ENCODE assay signal across 30 mouse cellular contexts in genomic region chr11:116555572-116555971, GRCm38 (mm10). TPM values are rescaled to one million over a fixed set of nuclear protein-coding genes. Genes with fewer than 3 reads are reported as not detected.
DNase-seq lines count a peak whose midpoint lies in the region; ATAC-seq and TF ChIP-seq lines count a peak whose summit lies in the region.
"Had no signal": no experiment of that assay in that cellular context is flagged by ENCODE, and none has a peak within 500 bp of the region (broad histone marks: within the 10 kb centered on the region; RNA-seq: fewer than 3 reads in every experiment).

No protein-coding gene starts in this region.

- H3K4me2 ChIP-seq in hindbrain, postnatal 0 days (ENCODE audit: low read depth, low read length), result no peak overlapping the region
- H3K4me2 ChIP-seq in midbrain, embryonic 15.5 days, result no peak overlapping the region
- no peak overlapping the region for H3K4me2 ChIP-seq in midbrain, embryonic 13.5 days (replicated peaks)
- peak overlapping the region; percentile 29 for H3K4me2 ChIP-seq in midbrain, postnatal 0 days (ENCODE audit: low read depth, low read length, poor library complexity, severe bottlenecking)
- H3K4me2 ChIP-seq: embryonic facial prominence, embryonic 15.5 days; heart, embryonic 15.5 days; neural tube, embryonic 12.5 days had no signal

- no peak for TF ChIP-seq CTCF in hindbrain, postnatal 0 days (IDR thresholded peaks at IDR 0.05; ENCODE audit: low read depth)
- TF ChIP-seq CTCF in midbrain, postnatal 0 days (IDR thresholded peaks at IDR 0.05), result no peak

- H3K27ac ChIP-seq in heart, embryonic 10.5 days, result peak overlapping the region; percentile 72; the same call in 1 of the 2 replicates
- no peak overlapping the region; the same call in 1 of the 2 replicates for H3K27ac ChIP-seq in hindbrain, postnatal 0 days
- H3K27ac ChIP-seq in hindbrain, embryonic 10.5 days, result no peak overlapping the region
- no peak overlapping the region for H3K27ac ChIP-seq in midbrain, embryonic 15.5 days
- no peak overlapping the region for H3K27ac ChIP-seq in midbrain, embryonic 13.5 days
- peak overlapping the region; percentile 57; the same call in 1 of the 2 replicates for H3K27ac ChIP-seq in midbrain, postnatal 0 days (ENCODE audit: low read depth, low read length)
- H3K27ac ChIP-seq: embryonic facial prominence, embryonic 15.5 days; heart, embryonic 15.5 days; limb, embryonic 10.5 days; neural tube, embryonic 12.5 days had no signal

- peaks cover 89% of the 10 kb centered on the region for H3K4me1 ChIP-seq in heart, embryonic 10.5 days
- peaks cover 23% of the 10 kb centered on the region for H3K4me1 ChIP-seq in hindbrain, postnatal 0 days (ENCODE audit: insufficient read depth, low read length)
- peaks cover 62% of the 10 kb centered on the region for H3K4me1 ChIP-seq in hindbrain, embryonic 10.5 days (replicated peaks)
- H3K4me1 ChIP-seq in midbrain, embryonic 15.5 days, result peaks cover 51% of the 10 kb centered on the region
- H3K4me1 ChIP-seq in midbrain, embryonic 13.5 days (replicated peaks), result peaks cover 54% of the 10 kb centered on the region
- H3K4me1 ChIP-seq in midbrain, postnatal 0 days (ENCODE audit: insufficient read depth, low read length), result peaks cover 20% of the 10 kb centered on the region

- DNase-seq in heart, embryonic 10.5 days (ENCODE audit: low spot score), result no peak
- DNase-seq in heart, adult 11 months, result no peak
- DNase-seq in hindbrain, postnatal 0 days (ENCODE audit: low spot score), result peak; percentile 38
- DNase-seq in hindbrain, embryonic 10.5 days (ENCODE audit: low spot score), result no peak
- DNase-seq in midbrain, postnatal 0 days (ENCODE audit: low spot score), result peak; percentile 52
- DNase-seq: adrenal gland, postnatal 36 days; cerebellum, adult 11 months; cerebellum, adult 9-11 months; heart, postnatal 36 days; kidney, adult 8-10 months; kidney, postnatal 14 days; liver; lung, adult 2 months; lung, postnatal 14 days; thymus, postnatal 25 days had no signal

- H3K9ac ChIP-seq in hindbrain, postnatal 0 days (replicated peaks; ENCODE audit: low read length), result no peak overlapping the region
- H3K9ac ChIP-seq in midbrain, embryonic 15.5 days, result no peak overlapping the region
- no peak overlapping the region for H3K9ac ChIP-seq in midbrain, embryonic 13.5 days (replicated peaks)
- H3K9ac ChIP-seq in midbrain, postnatal 0 days (replicated peaks; ENCODE audit: low read length, poor library complexity, severe bottlenecking), result no peak overlapping the region; the same call in 1 of the 2 replicates
- H3K9ac ChIP-seq: embryonic facial prominence, embryonic 15.5 days; heart, embryonic 15.5 days; neural tube, embryonic 12.5 days had no signal

- WGBS in heart, embryonic 10.5 days, result 54% methylated on average over 1 of the region's 1 CpGs
- 55% methylated on average over 1 of the region's 1 CpGs for WGBS in hindbrain, postnatal 0 days
- 79% methylated on average over 1 of the region's 1 CpGs for WGBS in hindbrain, embryonic 10.5 days
- WGBS in midbrain, embryonic 15.5 days, result 75% methylated on average over 1 of the region's 1 CpGs
- 80% methylated on average over 1 of the region's 1 CpGs for WGBS in midbrain, embryonic 13.5 days
- 75% methylated on average over 1 of the region's 1 CpGs for WGBS in midbrain, postnatal 0 days

- ATAC-seq in hindbrain, postnatal 0 days, result peak; percentile 50; the same call in 1 of the 2 replicates
- ATAC-seq in midbrain, embryonic 15.5 days (replicated peaks), result peak; percentile 31
- no peak for ATAC-seq in midbrain, embryonic 13.5 days
- ATAC-seq in midbrain, postnatal 0 days (ENCODE audit: low FRiP score), result no peak
- ATAC-seq: Patski had no signal

- H3K36me3 ChIP-seq in heart, embryonic 10.5 days, result 0 out of 2 replicates have a peak, but pooled peaks cover 5% of the 10 kb centered on the region
- no peaks in the 10 kb centered on the region for H3K36me3 ChIP-seq in hindbrain, postnatal 0 days (ENCODE audit: insufficient read depth, low read length)
- H3K36me3 ChIP-seq in hindbrain, embryonic 10.5 days, result peaks cover 10% of the 10 kb centered on the region; the same call in 1 of the 2 replicates
- no peaks in the 10 kb centered on the region for H3K36me3 ChIP-seq in midbrain, embryonic 15.5 days (replicated peaks)
- H3K36me3 ChIP-seq in midbrain, embryonic 13.5 days, result no peaks in the 10 kb centered on the region
- H3K36me3 ChIP-seq in midbrain, postnatal 0 days (ENCODE audit: insufficient read depth, low read length), result no peaks in the 10 kb centered on the region
- H3K36me3 ChIP-seq: heart, embryonic 15.5 days; neural tube, embryonic 12.5 days had no signal

- H3K4me3 ChIP-seq in heart, embryonic 10.5 days, result no peak overlapping the region
- H3K4me3 ChIP-seq in hindbrain, postnatal 0 days (ENCODE audit: low read length), result no peak overlapping the region
- no peak overlapping the region for H3K4me3 ChIP-seq in hindbrain, embryonic 10.5 days
- no peak overlapping the region for H3K4me3 ChIP-seq in midbrain, embryonic 15.5 days
- H3K4me3 ChIP-seq in midbrain, embryonic 13.5 days (replicated peaks), result no peak overlapping the region
- no peak overlapping the region for H3K4me3 ChIP-seq in midbrain, postnatal 0 days (ENCODE audit: low read depth, low read length)
- H3K4me3 ChIP-seq: embryonic facial prominence, embryonic 15.5 days; heart, embryonic 15.5 days; limb, embryonic 10.5 days; neural tube, embryonic 12.5 days had no signal

- no peaks in the 10 kb centered on the region for H3K27me3 ChIP-seq in heart, embryonic 10.5 days (ENCODE audit: insufficient read depth, poor library complexity, severe bottlenecking)
- no peaks in the 10 kb centered on the region for H3K27me3 ChIP-seq in hindbrain, postnatal 0 days (ENCODE audit: insufficient read depth, low read length)
- no peaks in the 10 kb centered on the region for H3K27me3 ChIP-seq in hindbrain, embryonic 10.5 days (ENCODE audit: insufficient read depth, poor library complexity, severe bottlenecking)
- no peaks in the 10 kb centered on the region for H3K27me3 ChIP-seq in midbrain, embryonic 15.5 days (replicated peaks)
- no peaks in the 10 kb centered on the region for H3K27me3 ChIP-seq in midbrain, embryonic 13.5 days
- H3K27me3 ChIP-seq in midbrain, postnatal 0 days (ENCODE audit: insufficient read depth, low read length), result no peaks in the 10 kb centered on the region
- H3K27me3 ChIP-seq: embryonic facial prominence, embryonic 15.5 days; heart, embryonic 15.5 days; neural tube, embryonic 12.5 days; Patski had no signal

- no peaks in the 10 kb centered on the region for H3K9me3 ChIP-seq in heart, embryonic 10.5 days
- no peaks in the 10 kb centered on the region for H3K9me3 ChIP-seq in hindbrain, postnatal 0 days (ENCODE audit: low read length)
- no peaks in the 10 kb centered on the region for H3K9me3 ChIP-seq in hindbrain, embryonic 10.5 days
- no peaks in the 10 kb centered on the region for H3K9me3 ChIP-seq in midbrain, embryonic 15.5 days
- no peaks in the 10 kb centered on the region for H3K9me3 ChIP-seq in midbrain, embryonic 13.5 days
- H3K9me3 ChIP-seq in midbrain, postnatal 0 days (ENCODE audit: low read length), result no peaks in the 10 kb centered on the region
- H3K9me3 ChIP-seq: embryonic facial prominence, embryonic 15.5 days; G1E; heart, embryonic 15.5 days; limb, embryonic 10.5 days; neural tube, embryonic 12.5 days had no signal

RNA-seq across cellular contexts. Expression of gene Sphk1, which starts 24.8 kb away (rescaled TPM):
- polyA plus RNA-seq in heart, embryonic 10.5 days (2016; fragmentation: Nextera tagmentation; extraction: Ambion mirVana), result 2.3 and 2.7 TPM in 2 replicates
- 25.5 and 29.7 TPM in 2 replicates for total RNA-seq in hindbrain, postnatal 0 days (2014; rRNA removed)
- polyA plus RNA-seq in hindbrain, postnatal 0 days (2015; fragmentation: Nextera tagmentation; extraction: Ambion mirVana), result 17.9 and 20.4 TPM in 2 replicates
- polyA plus RNA-seq in hindbrain, embryonic 10.5 days (2016; fragmentation: Nextera tagmentation; extraction: Ambion mirVana), result 8.6 and 11.1 TPM in 2 replicates
- polyA plus RNA-seq in midbrain, embryonic 15.5 days (2015; fragmentation: Nextera tagmentation; extraction: Ambion mirVana), result 5.3 and 7.3 TPM in 2 replicates
- 3.1 and 3.2 TPM in 2 replicates for polyA plus RNA-seq in midbrain, embryonic 13.5 days (2015; fragmentation: Nextera tagmentation; extraction: Ambion mirVana)
- 12.2 and 12.4 TPM in 2 replicates for total RNA-seq in midbrain, postnatal 0 days (2014; rRNA removed)
- 9.3 and 13.8 TPM in 2 replicates for polyA plus RNA-seq in midbrain, postnatal 0 days (2015; fragmentation: Nextera tagmentation; extraction: Ambion mirVana)

RNA-seq across cellular contexts. Expression of gene Ube2o, which starts 25.7 kb away (rescaled TPM):
- 8.5 and 10.3 TPM in 2 replicates for polyA plus RNA-seq in heart, embryonic 10.5 days (2016; fragmentation: Nextera tagmentation; extraction: Ambion mirVana)
- total RNA-seq in hindbrain, postnatal 0 days (2014; rRNA removed), result 101 and 112 TPM in 2 replicates
- polyA plus RNA-seq in hindbrain, postnatal 0 days (2015; fragmentation: Nextera tagmentation; extraction: Ambion mirVana), result 31.3 and 31.9 TPM in 2 replicates
- polyA plus RNA-seq in hindbrain, embryonic 10.5 days (2016; fragmentation: Nextera tagmentation; extraction: Ambion mirVana), result 8.9 and 10.8 TPM in 2 replicates
- polyA plus RNA-seq in midbrain, embryonic 15.5 days (2015; fragmentation: Nextera tagmentation; extraction: Ambion mirVana), result 31.4 and 36.6 TPM in 2 replicates
- polyA plus RNA-seq in midbrain, embryonic 13.5 days (2015; fragmentation: Nextera tagmentation; extraction: Ambion mirVana), result 12.3 and 12.7 TPM in 2 replicates
- 109 and 112 TPM in 2 replicates for total RNA-seq in midbrain, postnatal 0 days (2014; rRNA removed)
- polyA plus RNA-seq in midbrain, postnatal 0 days (2015; fragmentation: Nextera tagmentation; extraction: Ambion mirVana), result 35.2 and 35.7 TPM in 2 replicates

RNA-seq across cellular contexts. Expression of gene Aanat, which starts 30.7 kb away (rescaled TPM):
- polyA plus RNA-seq in heart, embryonic 10.5 days (2016; fragmentation: Nextera tagmentation; extraction: Ambion mirVana), result not detected in 2 replicates
- 0.68 TPM in 1 of 2 replicates, not detected in the other for total RNA-seq in hindbrain, postnatal 0 days (2014; rRNA removed)
- polyA plus RNA-seq in hindbrain, postnatal 0 days (2015; fragmentation: Nextera tagmentation; extraction: Ambion mirVana), result 0.46 and 0.81 TPM in 2 replicates
- not detected in 2 replicates for polyA plus RNA-seq in hindbrain, embryonic 10.5 days (2016; fragmentation: Nextera tagmentation; extraction: Ambion mirVana)
- 0.33 and 0.45 TPM in 2 replicates for polyA plus RNA-seq in midbrain, embryonic 15.5 days (2015; fragmentation: Nextera tagmentation; extraction: Ambion mirVana)
- 0.22 and 0.34 TPM in 2 replicates for polyA plus RNA-seq in midbrain, embryonic 13.5 days (2015; fragmentation: Nextera tagmentation; extraction: Ambion mirVana)
- total RNA-seq in midbrain, postnatal 0 days (2014; rRNA removed), result 0.52 and 0.82 TPM in 2 replicates
- 0.90 and 0.94 TPM in 2 replicates for polyA plus RNA-seq in midbrain, postnatal 0 days (2015; fragmentation: Nextera tagmentation; extraction: Ambion mirVana)
- total RNA-seq: adrenal gland, adult 18-20 months; adrenal gland, postnatal 36 days; common myeloid progenitor, adult 5-6 weeks; G1E; gastrocnemius, adult 18-20 months; heart, postnatal 36 days; megakaryocyte-erythroid progenitor cell, adult 5-6 weeks had no signal
- polyA plus RNA-seq: embryonic facial prominence, embryonic 15.5 days; G1E; gonadal fat pad, adult 2 months; heart, embryonic 15.5 days; intestine, embryonic 14.5 days; limb, embryonic 10.5 days; lung, adult 2 months; neural tube, embryonic 12.5 days; Patski; spleen, adult 2 months had no signal

Comparison
In these comparisons a context has a peak if more than half of its experiments do, and no peak if none do; other contexts are left out.
1. DNase-seq: peak in hindbrain, postnatal 0 days (single experiment) and midbrain, postnatal 0 days (single experiment); none in heart, embryonic 10.5 days (single experiment), heart, adult 11 months (single experiment) and hindbrain, embryonic 10.5 days (single experiment).
2. H3K27ac ChIP-seq: peak in heart, embryonic 10.5 days (single experiment) and midbrain, postnatal 0 days (single experiment); none in hindbrain, postnatal 0 days (single experiment), hindbrain, embryonic 10.5 days (single experiment), midbrain, embryonic 15.5 days (single experiment) and midbrain, embryonic 13.5 days (single experiment).
3. ATAC-seq: peak in hindbrain, postnatal 0 days (single experiment) and midbrain, embryonic 15.5 days (single experiment); none in midbrain, embryonic 13.5 days (single experiment) and midbrain, postnatal 0 days (single experiment).